Mouse (Mus musculus) neural tube, embryonic 14.5 days (tissue): ENCODE measurements at regions not wholly inside any gene's neighbourhood (a gene's known extent, or its start where the extent isn't known, plus 50 kb on each side); places are given as distances from the start of the nearest gene placed in this dataset.

Source experiments
- ATAC-seq: fragments of 200-750 bp; cut with Nextera tagmentation; 2 replicates; pipeline ENCODE4 v1.8.0; 2017; ENCODE audit warnings: low read depth, mild to moderate bottlenecking, moderate TSS enrichment, moderate library complexity
- H3K27ac ChIP-seq: fragments of 300-500 bp; sonication (generic); 2 replicates; pipeline ENCODE4 v1.5.1; 2014; ENCODE audit warnings: low read depth, mild to moderate bottlenecking, control low read depth, low read length, moderate library complexity, mixed read lengths
- H3K27me3 ChIP-seq: fragments of 300-500 bp; sonication (generic); 2 replicates; pipeline ENCODE4 v1.6.1; 2014; ENCODE audit warnings: low read length; ENCODE audit not compliant: control insufficient read depth, insufficient read depth
- H3K36me3 ChIP-seq: fragments of 300-500 bp; sonication (generic); 2 replicates; pipeline ENCODE4 v1.6.1; 2014; ENCODE audit warnings: low read length, mixed read lengths; ENCODE audit not compliant: control insufficient read depth, insufficient read depth
- H3K4me1 ChIP-seq: fragments of 300-500 bp; sonication (generic); 2 replicates; pipeline ENCODE4 v1.6.1; 2014; ENCODE audit warnings: low read length; ENCODE audit not compliant: control insufficient read depth, insufficient read depth
- H3K4me2 ChIP-seq: fragments of 300-500 bp; sonication (generic); 2 replicates; pipeline ENCODE4 v1.6.1; 2014; ENCODE audit warnings: mild to moderate bottlenecking, low read depth, low read length, control low read depth
- H3K4me3 ChIP-seq: fragments of 300-500 bp; sonication (generic); 2 replicates; pipeline ENCODE4 v1.5.1; 2014; ENCODE audit warnings: low read depth, low read length, control low read depth, mixed read lengths
- H3K9ac ChIP-seq: fragments of 300-500 bp; sonication (generic); replicated peaks from 2 replicates; pipeline ENCODE4 v1.6.1; 2014; ENCODE audit warnings: low read depth, mild to moderate bottlenecking, control low read depth, low read length, mixed read lengths
- H3K9me3 ChIP-seq: fragments of 300-500 bp; sonication (generic); 2 replicates; pipeline ENCODE4 v1.6.1; 2016; ENCODE audit warnings: low read length; ENCODE audit not compliant: control insufficient read depth
- WGBS: fragments of 180-500 bp; shearing (Covaris S2); extraction: QIAGEN DNeasy Blood & Tissue Kit; methylation state at CpG from one replicate; pipeline ENCODE4 v1.1.7; 2014; 5-methylcytosine and 5-hydroxymethylcytosine counted together

DNA sequence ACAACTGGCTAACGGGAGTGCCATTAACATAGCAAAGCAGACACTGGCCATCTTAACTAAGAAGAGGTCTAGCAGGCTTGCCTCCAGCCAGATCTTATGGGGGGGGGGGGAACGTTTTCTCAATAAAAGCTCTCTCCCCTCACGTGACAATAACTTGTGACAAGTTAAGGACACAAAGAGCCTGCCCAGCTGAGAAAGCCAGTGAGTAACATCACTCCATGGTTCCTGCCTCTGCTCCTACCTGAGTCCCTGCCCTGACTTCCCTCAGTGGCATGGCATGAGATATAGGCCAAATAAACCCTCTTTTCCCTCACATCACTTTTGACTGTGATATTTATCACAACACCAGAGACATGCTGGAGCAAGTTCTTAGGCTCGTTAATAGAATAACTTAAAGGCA, 113.8 kb downstream of the Rchy1 start:
- no peak overlapping the region for H3K4me3 ChIP-seq
- no peaks in the 10 kb centered on the region for H3K4me1 ChIP-seq
- ATAC-seq: no peak
- no peak overlapping the region for H3K9ac ChIP-seq
- H3K36me3 ChIP-seq: no peaks in the 10 kb centered on the region
- no peaks in the 10 kb centered on the region for H3K27me3 ChIP-seq
- H3K9me3 ChIP-seq: no peaks in the 10 kb centered on the region
- H3K4me2 ChIP-seq: no peak overlapping the region
- H3K27ac ChIP-seq: no peak overlapping the region
- 53% methylated on average over 4 of the region's 4 CpGs for WGBS

DNA sequence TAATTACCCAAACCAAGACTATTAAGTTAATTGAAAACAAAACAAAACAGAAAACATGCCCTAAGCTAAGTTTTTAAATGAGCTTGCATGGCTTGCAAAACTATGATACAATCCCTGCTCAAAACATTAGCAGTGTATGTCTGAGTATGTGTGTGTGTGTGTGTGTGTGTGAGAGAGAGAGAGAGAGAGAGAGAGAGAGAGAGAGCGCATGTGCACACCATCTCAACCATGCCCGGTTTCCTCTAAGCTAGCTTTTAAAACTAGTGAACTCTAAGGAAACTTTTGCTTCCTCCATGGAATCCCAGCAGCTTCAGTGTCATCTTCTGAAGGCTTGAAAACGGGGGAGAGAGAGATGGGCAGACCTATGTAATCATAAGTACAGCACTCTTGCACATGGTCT, 114.3 kb downstream of the Rchy1 start:
- Histone ChIP-seq H3K4me3 (no peak overlapping the region), H3K4me1 (no peaks in the 10 kb centered on the region), H3K27me3 (no peaks in the 10 kb centered on the region), H3K4me2 (no peak overlapping the region), H3K36me3 (no peaks in the 10 kb centered on the region), H3K9me3 (no peaks in the 10 kb centered on the region), H3K27ac (no peak overlapping the region), H3K9ac (no peak overlapping the region)
- 94% methylated on average over 3 of the region's 3 CpGs for WGBS
- no peak for ATAC-seq

- no peaks in the 10 kb centered on the region for H3K9me3 ChIP-seq
- no peak overlapping the region for H3K9ac ChIP-seq
- H3K4me2 ChIP-seq: no peak overlapping the region
- no peak overlapping the region for H3K27ac ChIP-seq
- 90% methylated on average over 4 of the region's 4 CpGs for WGBS
- H3K27me3 ChIP-seq: no peaks in the 10 kb centered on the region
- ATAC-seq: no peak
- H3K4me3 ChIP-seq: no peak overlapping the region
- H3K4me1 ChIP-seq: no peaks in the 10 kb centered on the region
- H3K36me3 ChIP-seq: no peaks in the 10 kb centered on the region
Observed at GRCm38 (mm10) chr5:91843044-91843443, 119.8 kb downstream of the Rchy1 start.

- H3K36me3 ChIP-seq: no peaks in the 10 kb centered on the region
- H3K27me3 ChIP-seq: no peaks in the 10 kb centered on the region
- H3K4me3 ChIP-seq: no peak overlapping the region
- H3K4me2 ChIP-seq: no peak overlapping the region
- H3K27ac ChIP-seq: no peak overlapping the region
- H3K4me1 ChIP-seq: no peaks in the 10 kb centered on the region
- no peak for ATAC-seq
- H3K9ac ChIP-seq: no peak overlapping the region
- WGBS: 86% methylated on average over 4 of the region's 4 CpGs
- no peaks in the 10 kb centered on the region for H3K9me3 ChIP-seq
Observed at GRCm38 (mm10) chr5:91841066-91841465, 121.8 kb downstream of the Rchy1 start.

DNA sequence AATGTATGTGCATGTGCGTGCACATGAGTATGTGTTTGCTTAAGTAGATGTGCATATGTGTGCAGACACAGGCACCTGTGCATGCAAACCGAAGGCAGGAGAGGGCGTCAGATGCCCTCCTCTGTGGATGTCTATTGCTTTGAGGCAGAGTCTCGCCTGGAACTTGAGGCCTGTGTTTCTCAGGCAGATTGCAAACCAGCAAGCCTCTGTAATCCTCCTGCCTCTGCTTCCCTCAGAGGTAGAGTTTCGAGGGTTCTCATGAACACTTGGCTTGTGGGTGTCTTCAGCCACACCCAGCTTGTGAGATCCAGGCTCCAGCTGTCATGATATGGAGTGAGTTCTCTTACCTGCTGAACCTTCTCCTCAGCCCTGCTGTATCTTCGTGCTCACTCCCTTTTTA, 134.4 kb downstream of the Rchy1 start:
- H3K27ac ChIP-seq: no peak overlapping the region
- no peak overlapping the region for H3K4me2 ChIP-seq
- no peaks in the 10 kb centered on the region for H3K36me3 ChIP-seq
- no peaks in the 10 kb centered on the region for H3K4me1 ChIP-seq
- H3K9me3 ChIP-seq: no peaks in the 10 kb centered on the region
- H3K4me3 ChIP-seq: no peak overlapping the region
- 88% methylated on average over 6 of the region's 6 CpGs for WGBS
- no peaks in the 10 kb centered on the region for H3K27me3 ChIP-seq
- no peak for ATAC-seq
- no peak overlapping the region for H3K9ac ChIP-seq

DNA sequence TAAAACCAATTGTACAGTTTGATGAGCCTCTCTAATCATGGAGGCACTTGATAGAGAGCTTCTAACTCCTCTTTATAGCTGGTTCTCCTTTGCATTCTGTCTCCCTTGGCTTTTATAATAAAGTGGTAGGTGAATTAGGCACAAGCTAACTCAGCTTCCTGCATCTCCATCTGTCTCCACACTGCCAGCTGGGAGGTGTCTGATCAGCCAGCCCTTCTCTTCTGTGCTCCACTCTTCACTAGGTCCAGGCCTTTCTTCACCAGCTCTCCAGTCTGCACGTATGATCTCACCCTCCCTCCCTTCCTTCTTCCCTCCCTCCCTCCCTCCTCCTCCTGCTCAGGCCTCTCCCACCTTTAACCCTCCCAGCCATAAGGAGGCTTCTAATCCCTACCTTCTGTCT, 136.2 kb downstream of the Rchy1 start:
- H3K4me3 ChIP-seq: no peak overlapping the region
- 56% methylated on average over 1 of the region's 1 CpGs for WGBS
- H3K9ac ChIP-seq: no peak overlapping the region
- ATAC-seq: no peak
- no peaks in the 10 kb centered on the region for H3K9me3 ChIP-seq
- H3K4me2 ChIP-seq: no peak overlapping the region
- H3K4me1 ChIP-seq: no peaks in the 10 kb centered on the region
- no peaks in the 10 kb centered on the region for H3K36me3 ChIP-seq
- H3K27ac ChIP-seq: no peak overlapping the region
- H3K27me3 ChIP-seq: no peaks in the 10 kb centered on the region

- 41% methylated on average over 9 of the region's 9 CpGs for WGBS
- Histone ChIP-seq H3K9me3 (no peaks in the 10 kb centered on the region), H3K4me2 (no peak overlapping the region), H3K27me3 (no peaks in the 10 kb centered on the region), H3K36me3 (no peaks in the 10 kb centered on the region), H3K4me1 (no peaks in the 10 kb centered on the region), H3K27ac (no peak overlapping the region), H3K4me3 (no peak overlapping the region), H3K9ac (no peak overlapping the region)
- peak; percentile 86 for ATAC-seq
Observed at GRCm38 (mm10) chr5:91822844-91823576, 139.9 kb downstream of the Rchy1 start.

GRCm38 (mm10) chr5:91818800-91819199, 144.1 kb downstream of the Rchy1 start:
- WGBS: 45% methylated on average over 12 of the region's 12 CpGs
- Histone ChIP-seq H3K36me3 (no peaks in the 10 kb centered on the region), H3K9ac (no peak overlapping the region), H3K27ac (no peak overlapping the region; the same call in 1 of the 2 replicates), H3K4me3 (no peak overlapping the region), H3K4me2 (no peak overlapping the region), H3K27me3 (no peaks in the 10 kb centered on the region), H3K4me1 (no peaks in the 10 kb centered on the region), H3K9me3 (no peaks in the 10 kb centered on the region)
- ATAC-seq: peak; percentile 35; the same call in 1 of the 2 replicates

- H3K36me3 ChIP-seq: no peaks in the 10 kb centered on the region
- no peaks in the 10 kb centered on the region for H3K4me1 ChIP-seq
- no peak overlapping the region for H3K9ac ChIP-seq
- no peak overlapping the region for H3K27ac ChIP-seq
- WGBS: 86% methylated on average over 11 of the region's 11 CpGs
- H3K4me2 ChIP-seq: no peak overlapping the region
- ATAC-seq: no peak
- no peak overlapping the region for H3K4me3 ChIP-seq
- no peaks in the 10 kb centered on the region for H3K27me3 ChIP-seq
- no peaks in the 10 kb centered on the region for H3K9me3 ChIP-seq
Observed at GRCm38 (mm10) chr5:91818195-91818594, 144.7 kb downstream of the Rchy1 start.
